Mouse (Mus musculus): Measurements from ENCODE around the gene Tssk4. TPM values are rescaled to one million over a fixed set of nuclear protein-coding genes. Genes with fewer than 3 reads are reported as not detected.

The Tssk4 gene
- polyA plus RNA-seq, 1 experiment from 2014 or later, result 0.31 TPM

- Histone ChIP-seq H3K9ac (peak overlapping the region; percentile 57), H3K36me3 (0 out of 2 replicates have a peak, but pooled peaks cover 4% of the 10 kb centered on the region), H3K9me3 (no peaks in the 10 kb centered on the region), H3K27me3 (no peaks in the 10 kb centered on the region), H3K4me3 (peak overlapping the region; percentile 36), H3K4me1 (replicated peaks) (0 out of 2 replicates have a peak, but pooled peaks cover 4% of the 10 kb centered on the region), H3K27ac (replicated peaks) (peak overlapping the region; percentile 30; the same call in 1 of the 2 replicates), H3K4me2 (peak overlapping the region; percentile 44)
- ATAC-seq (ENCODE audit: low read depth), result peak; percentile 76; the same call in 1 of the 2 replicates
- 57% methylated on average over 22 of the region's 22 CpGs for WGBS
Measured at GRCm38 (mm10) chr14:55618486-55619195, 31.3 kb upstream of the Tssk4 start.

- Histone ChIP-seq H3K9ac (no peak overlapping the region), H3K4me3 (no peak overlapping the region), H3K4me1 (replicated peaks) (no peaks in the 10 kb centered on the region), H3K27me3 (no peaks in the 10 kb centered on the region), H3K27ac (replicated peaks) (no peak overlapping the region), H3K4me2 (no peak overlapping the region), H3K9me3 (no peaks in the 10 kb centered on the region), H3K36me3 (peaks cover 99% of the 10 kb centered on the region)
- ATAC-seq (ENCODE audit: low read depth), result no peak
- 81% methylated on average over 27 of the region's 27 CpGs for WGBS
Measured at GRCm38 (mm10) chr14:55628077-55628827, 21.7 kb upstream of the Tssk4 start.

GRCm38 (mm10) chr14:55629312-55629711, 20.7 kb upstream of the Tssk4 start:
- Histone ChIP-seq H3K27ac (replicated peaks) (no peak overlapping the region), H3K4me3 (no peak overlapping the region), H3K4me2 (no peak overlapping the region), H3K4me1 (replicated peaks) (peaks cover 6% of the 10 kb centered on the region), H3K9me3 (no peaks in the 10 kb centered on the region), H3K27me3 (no peaks in the 10 kb centered on the region), H3K9ac (no peak overlapping the region), H3K36me3 (peaks cover 98% of the 10 kb centered on the region)
- WGBS, result 57% methylated on average over 5 of the region's 5 CpGs
- ATAC-seq (ENCODE audit: low read depth), result no peak

- Histone ChIP-seq H3K9ac (peak overlapping the region; percentile 83), H3K4me1 (replicated peaks) (peaks cover 23% of the 10 kb centered on the region), H3K27me3 (no peaks in the 10 kb centered on the region), H3K36me3 (peaks cover 79% of the 10 kb centered on the region), H3K4me3 (peak overlapping the region; percentile 73), H3K4me2 (peak overlapping the region; percentile 95), H3K27ac (replicated peaks) (peak overlapping the region; percentile 85), H3K9me3 (no peaks in the 10 kb centered on the region)
- ATAC-seq (ENCODE audit: low read depth), result no peak; the same call in none of the 2 replicates
- WGBS, result 4% methylated on average over 23 of the region's 23 CpGs
Measured at GRCm38 (mm10) chr14:55634874-55635522, 15.0 kb upstream of the Tssk4 start.

- peak within 1 kb of the TSS; percentile 95 for H3K4me2 ChIP-seq
- peak within 1 kb of the TSS; percentile 73 for H3K4me3 ChIP-seq
- ATAC-seq (ENCODE audit: low read depth), result peak; percentile 92
- H3K27ac ChIP-seq (replicated peaks), result peak within 1 kb of the TSS; percentile 85
- peak within 1 kb of the TSS; percentile 83 for H3K9ac ChIP-seq
- 1% methylated on average over 33 of the region's 33 CpGs for WGBS
- peaks cover 79% of the 10 kb centered on the region for H3K36me3 ChIP-seq
- H3K4me1 ChIP-seq (replicated peaks), result peaks cover 23% of the 10 kb centered on the region
- H3K9me3 ChIP-seq, result no peaks in the 10 kb centered on the region
- H3K27me3 ChIP-seq, result no peaks in the 10 kb centered on the region
Measured at GRCm38 (mm10) chr14:55635523-55636007, 14.4 kb upstream of the Tssk4 start, which contains the start of gene Ipo4. TSS of gene Ipo4 (minus strand) at chr14:55635957.

- no peaks in the 10 kb centered on the region for H3K27me3 ChIP-seq
- no peak within 1 kb of the TSS for H3K27ac ChIP-seq (replicated peaks)
- no peak within 1 kb of the TSS for H3K4me3 ChIP-seq
- no peak within 1 kb of the TSS for H3K4me2 ChIP-seq
- H3K36me3 ChIP-seq, result peaks cover 68% of the 10 kb centered on the region
- H3K9ac ChIP-seq, result no peak within 1 kb of the TSS
- WGBS, result 92% methylated on average over 9 of the region's 9 CpGs
- peaks cover 33% of the 10 kb centered on the region for H3K4me1 ChIP-seq (replicated peaks)
- no peak for ATAC-seq (ENCODE audit: low read depth)
- no peaks in the 10 kb centered on the region for H3K9me3 ChIP-seq
Measured at GRCm38 (mm10) chr14:55637795-55638194, 12.2 kb upstream of the Tssk4 start, which contains the start of gene Gm49378. TSS of gene Gm49378 (minus strand) at chr14:55637895.

- no peak overlapping the region for H3K4me3 ChIP-seq
- H3K36me3 ChIP-seq, result peaks cover 54% of the 10 kb centered on the region
- no peaks in the 10 kb centered on the region for H3K27me3 ChIP-seq
- H3K9me3 ChIP-seq, result no peaks in the 10 kb centered on the region
- H3K27ac ChIP-seq (replicated peaks), result no peak overlapping the region
- H3K4me1 ChIP-seq (replicated peaks), result peaks cover 32% of the 10 kb centered on the region
- no peak overlapping the region for H3K9ac ChIP-seq
- ATAC-seq (ENCODE audit: low read depth), result no peak
- no peak overlapping the region for H3K4me2 ChIP-seq
- WGBS, result 97% methylated on average over 14 of the region's 14 CpGs
Measured at GRCm38 (mm10) chr14:55640816-55641215, 9.2 kb upstream of the Tssk4 start.

- no peaks in the 10 kb centered on the region for H3K9me3 ChIP-seq
- H3K4me2 ChIP-seq, result no peak overlapping the region
- H3K9ac ChIP-seq, result no peak overlapping the region
- no peak overlapping the region for H3K4me3 ChIP-seq
- ATAC-seq (ENCODE audit: low read depth), result no peak
- 91% methylated on average over 13 of the region's 13 CpGs for WGBS
- peaks cover 52% of the 10 kb centered on the region for H3K36me3 ChIP-seq
- peaks cover 28% of the 10 kb centered on the region for H3K4me1 ChIP-seq (replicated peaks)
- H3K27me3 ChIP-seq, result no peaks in the 10 kb centered on the region
- no peak overlapping the region for H3K27ac ChIP-seq (replicated peaks)
Measured at GRCm38 (mm10) chr14:55641291-55641690, 8.7 kb upstream of the Tssk4 start.

- Histone ChIP-seq H3K27ac (replicated peaks) (peak overlapping the region; percentile 97), H3K4me2 (peak overlapping the region; percentile 78), H3K27me3 (no peaks in the 10 kb centered on the region), H3K36me3 (peaks cover 38% of the 10 kb centered on the region), H3K9me3 (no peaks in the 10 kb centered on the region), H3K4me1 (replicated peaks) (peaks cover 26% of the 10 kb centered on the region), H3K4me3 (peak overlapping the region; percentile 97), H3K9ac (peak overlapping the region; percentile 94)
- WGBS, result 25% methylated on average over 8 of the region's 8 CpGs
- peak; percentile 26 for ATAC-seq (ENCODE audit: low read depth)
Measured at GRCm38 (mm10) chr14:55642679-55643059, 7.3 kb upstream of the Tssk4 start.

GRCm38 (mm10) chr14:55643060-55643907, 6.7 kb upstream of the Tssk4 start, which contains the start of gene Tm9sf1:
TSS of gene Tm9sf1 (minus strand) at chr14:55643806.
- H3K9me3 ChIP-seq, result no peaks in the 10 kb centered on the region
- WGBS, result under 1% methylated on average over 89 of the region's 89 CpGs
- peaks cover 32% of the 10 kb centered on the region for H3K36me3 ChIP-seq
- no peaks in the 10 kb centered on the region for H3K27me3 ChIP-seq
- ATAC-seq (ENCODE audit: low read depth), result peak; percentile 88
- peak within 1 kb of the TSS; percentile 97 for H3K4me3 ChIP-seq
- peaks cover 26% of the 10 kb centered on the region for H3K4me1 ChIP-seq (replicated peaks)
- peak within 1 kb of the TSS; percentile 94 for H3K9ac ChIP-seq
- peak within 1 kb of the TSS; percentile 97 for H3K27ac ChIP-seq (replicated peaks)
- H3K4me2 ChIP-seq, result peak within 1 kb of the TSS; percentile 78

GRCm38 (mm10) chr14:55644261-55644888, 5.6 kb upstream of the Tssk4 start:
- H3K36me3 ChIP-seq, result peaks cover 23% of the 10 kb centered on the region
- no peak for ATAC-seq (ENCODE audit: low read depth)
- H3K4me2 ChIP-seq, result peak overlapping the region; percentile 78
- no peaks in the 10 kb centered on the region for H3K9me3 ChIP-seq
- WGBS, result 26% methylated on average over 17 of the region's 17 CpGs
- no peak overlapping the region for H3K27ac ChIP-seq (replicated peaks)
- no peaks in the 10 kb centered on the region for H3K27me3 ChIP-seq
- H3K4me1 ChIP-seq (replicated peaks), result peaks cover 26% of the 10 kb centered on the region
- peak overlapping the region; percentile 94 for H3K9ac ChIP-seq
- H3K4me3 ChIP-seq, result peak overlapping the region; percentile 97
